Mouse (Mus musculus): ENCODE results near the gene Spata31d1b. TPM values are rescaled to one million over a fixed set of nuclear protein-coding genes. Genes with fewer than 3 reads are reported as not detected.

The Spata31d1b gene
- total RNA-seq, 2 experiments from 2014 or later, result not detected

DNA sequence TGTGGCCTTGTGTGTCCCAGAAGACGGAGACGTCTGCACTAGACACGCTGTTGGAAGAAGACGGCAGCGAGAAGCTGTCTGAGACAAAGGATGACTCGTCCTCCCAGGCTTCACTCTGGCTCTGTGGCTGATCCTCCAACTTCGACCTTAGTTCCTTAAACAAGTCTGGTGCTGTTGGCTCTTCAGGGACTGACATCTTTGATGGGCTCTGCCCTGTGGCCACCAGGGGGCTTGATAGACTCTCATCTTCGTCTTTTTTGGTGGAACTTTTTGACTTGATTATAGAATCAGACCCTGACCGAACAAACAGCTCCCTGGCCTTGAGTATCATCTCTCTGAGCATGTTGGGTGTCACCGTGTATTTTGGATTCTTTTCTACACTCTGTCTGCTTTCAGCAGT, 29.6 kb downstream of the Spata31d1b start:
- intact Hi-C loops (cut with DNase I), result no loop called here
- peak; percentile 33 for DNase-seq

DNA sequence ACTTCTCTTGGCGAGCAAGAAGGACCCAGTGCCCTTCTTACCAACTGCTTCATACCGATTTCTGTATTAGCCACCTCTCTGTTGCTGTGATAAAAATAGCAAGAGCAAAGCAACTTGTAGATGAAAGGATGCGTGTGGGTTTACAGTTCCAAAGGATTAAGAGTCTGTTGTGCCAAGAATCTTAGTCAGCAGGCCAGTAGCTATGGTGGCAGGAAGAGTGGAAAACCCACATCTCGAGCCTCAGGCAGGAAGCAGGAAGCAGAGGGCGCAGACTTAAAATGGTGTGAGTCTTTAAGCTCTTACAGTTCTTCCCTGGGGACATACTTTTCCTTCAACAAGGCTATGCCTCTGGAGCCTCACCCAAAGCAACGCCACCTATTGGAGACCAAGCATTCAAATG, 33.4 kb downstream of the Spata31d1b start:
- no peak for DNase-seq
- intact Hi-C loops (cut with DNase I), result no loop called here

- no peak for DNase-seq
- intact Hi-C loops (cut with DNase I), result no loop called here
These were observed 34.1 kb downstream of the Spata31d1b start for GRCm38 (mm10) chr13:59746164-59746563.

DNA sequence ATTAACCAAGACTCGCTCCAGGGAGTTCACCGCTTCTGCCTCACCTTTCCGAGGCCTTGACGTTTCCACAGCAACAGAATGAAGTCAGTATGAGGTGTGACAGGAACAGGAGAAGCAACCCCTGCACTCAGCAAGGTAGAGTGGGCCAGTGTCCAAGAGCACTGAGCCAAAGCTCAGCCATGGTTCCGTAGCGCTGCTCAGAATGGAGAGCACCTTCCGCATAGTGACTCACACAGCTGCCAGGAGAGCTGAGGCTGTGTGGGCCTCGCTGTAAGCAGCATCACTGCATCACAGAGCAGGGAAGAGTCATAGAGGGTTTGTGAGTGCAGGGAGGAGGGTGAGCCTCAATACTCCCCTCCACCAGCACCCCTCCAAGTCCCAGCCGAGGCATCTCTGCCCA, 34.6 kb downstream of the Spata31d1b start, which contains the start of gene 1700014D04Rik:
1700014D04Rik (minus strand) TSS at position 42 of the 400 bp plus-strand sequence.
- intact Hi-C loops (cut with DNase I), result no loop called here

GRCm38 (mm10) chr13:59750310-59750709, 38.2 kb downstream of the Spata31d1b start:
- no peak for DNase-seq
- intact Hi-C loops (cut with DNase I), result no loop called here

More for the DNA sequence above, 34.6 kb downstream of the Spata31d1b start, which contains the start of gene 1700014D04Rik:
- no peak for DNase-seq

DNA sequence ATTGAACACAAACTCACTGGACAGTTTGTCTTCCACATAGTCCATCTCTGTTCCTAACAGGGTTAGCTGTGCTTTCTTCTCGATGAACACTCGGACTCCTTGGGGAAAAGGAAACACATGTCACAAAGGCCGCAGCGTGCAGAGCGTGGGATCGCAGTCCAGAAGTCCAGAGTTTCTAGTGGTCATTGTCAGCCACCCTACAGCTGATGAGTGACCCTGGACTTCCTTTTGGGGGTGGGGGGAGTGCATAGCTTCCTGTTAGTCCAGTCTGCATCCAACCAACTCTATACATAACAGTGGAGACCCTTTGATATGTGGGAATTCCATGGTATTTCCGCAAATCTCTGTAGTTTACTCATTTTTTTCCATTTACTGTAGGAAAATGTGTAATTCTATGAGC, 44.8 kb downstream of the Spata31d1b start:
- no peak for DNase-seq
- intact Hi-C loops (cut with DNase I), result no loop called here

GRCm38 (mm10) chr13:59762791-59763190, 50.7 kb downstream of the Spata31d1b start:
- intact Hi-C loops (cut with DNase I), result no loop called here
- no peak for DNase-seq

DNA sequence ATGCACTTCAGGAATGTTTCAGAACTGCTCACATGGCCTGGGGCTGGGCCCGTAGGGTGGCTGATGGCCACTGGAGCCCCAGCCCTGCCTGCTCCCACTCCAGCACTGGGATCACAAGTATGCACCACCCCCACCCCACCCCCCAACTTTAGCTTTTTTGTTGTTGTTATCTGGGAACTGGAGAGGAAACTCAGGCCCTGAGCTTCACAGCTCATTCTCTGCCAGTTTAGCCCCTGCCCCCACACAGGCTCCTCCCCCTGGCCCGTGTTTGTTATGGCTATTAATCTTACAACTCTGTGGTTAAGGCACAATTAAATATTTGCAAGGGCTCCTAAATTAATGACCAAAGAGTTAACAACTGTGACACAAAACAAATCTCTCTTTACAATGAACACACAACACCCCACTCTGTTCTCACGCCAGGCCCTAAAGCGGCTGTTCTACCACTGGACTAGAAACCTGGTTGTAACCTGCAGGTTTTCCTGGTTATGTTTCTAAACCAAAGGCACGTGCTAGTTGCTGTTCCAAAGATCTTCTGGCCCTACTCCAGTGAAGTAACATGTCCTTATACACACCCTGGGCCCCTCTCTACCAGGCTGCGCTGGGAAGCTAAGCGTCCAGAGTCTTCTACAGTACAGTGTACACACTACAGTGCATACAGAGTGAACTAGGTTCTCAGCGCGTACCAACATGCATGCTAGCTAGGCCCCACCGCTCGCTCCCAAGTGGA, 54.9 kb downstream of the Spata31d1b start:
- intact Hi-C loops (cut with DNase I), result no loop called here

GRCm38 (mm10) chr13:59768531-59768930, 56.4 kb downstream of the Spata31d1b start:
- intact Hi-C loops (cut with DNase I), result no loop called here
- DNase-seq, result peak in 1 of 2 experiments; percentile 13

More for the DNA sequence above, 54.9 kb downstream of the Spata31d1b start:
- DNase-seq, result no peak

Other genes starting within 250 kb of the Spata31d1b start
- 100 to 1,000 TPM; 171 to 184 TPM for gene Agtpbp1, start 127.1 kb upstream of the Spata31d1b start, total RNA-seq (2021)
- 10 to 100 TPM; 86.6 to 99.5 TPM for gene Naa35, start 127.0 kb upstream of the Spata31d1b start, total RNA-seq (2021)
- 10 to 100 TPM; 14.8 to 15.4 TPM for gene Golm1, start 36.5 kb upstream of the Spata31d1b start, total RNA-seq (2021)
- gene 4921517D22Rik, start 18.2 kb upstream of the Spata31d1b start, total RNA-seq (2021), result not detected
- not detected for gene Spata31d1a, start 2.0 kb upstream of the Spata31d1b start, total RNA-seq (2021)
- not detected for gene Spata31d1d, start 19.5 kb downstream of the Spata31d1b start, total RNA-seq (2021)
- gene 1700014D04Rik, start 34.5 kb downstream of the Spata31d1b start, total RNA-seq (2021), result not detected
- 100 to 1,000 TPM; 215 to 228 TPM for gene Isca1, start 57.5 kb downstream of the Spata31d1b start, total RNA-seq (2021)
- gene Gm49354, start 70.0 kb downstream of the Spata31d1b start, total RNA-seq (2021), result not detected
- gene Tut7, start 110.9 kb downstream of the Spata31d1b start, total RNA-seq (2021), result 10 to 100 TPM; 44.6 to 45.8 TPM

Data from heart, postnatal 36 days (tissue).